Mouse (Mus musculus): ENCODE results near the gene Gapdhs. TPM values are rescaled to one million over a fixed set of nuclear protein-coding genes. Genes with fewer than 3 reads are reported as not detected.

Gene Gapdhs
- total and polyA plus RNA-seq, 3 experiments = 0.49 TPM; not detected in 2

DNA sequence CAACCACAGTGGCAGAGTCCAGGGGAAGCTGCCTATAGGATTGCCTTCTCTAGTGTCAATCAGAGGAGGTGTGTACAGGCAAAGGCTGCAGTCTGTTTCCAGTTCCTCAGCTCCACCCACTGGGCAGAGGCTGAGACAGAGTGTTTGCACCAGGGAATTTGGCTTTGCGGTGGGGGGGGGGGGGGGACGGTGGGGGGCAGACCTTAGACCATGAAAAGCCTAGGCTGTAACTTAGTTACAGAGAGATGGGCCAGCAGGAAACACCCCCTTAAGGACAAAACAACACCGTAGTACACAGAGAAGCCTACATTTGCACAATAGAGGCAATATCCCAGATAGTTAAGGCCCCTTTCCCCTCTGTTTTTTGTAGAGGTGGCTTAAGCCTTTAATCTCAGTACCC lies 13.5 kb upstream of the Gapdhs start:
- Histone ChIP-seq H3K27ac (ENCODE audit: control insufficient read depth, low read depth, low read length) (no peak overlapping the region), H3K4me3 (ENCODE audit: control insufficient read depth in 1 of 2, insufficient read depth in 1 of 2, low read depth in 2 of 2, low read length in 2 of 2) (no peak overlapping the region), H3K9me3 (replicated peaks; ENCODE audit: insufficient read depth, low read length) (no peaks in the 10 kb centered on the region), H3K9ac (ENCODE audit: control insufficient read depth, low read depth, low read length, poor library complexity, severe bottlenecking) (no peak overlapping the region), H3K27me3 (ENCODE audit: control insufficient read depth in 1 of 2, insufficient read depth in 2 of 2, low read length in 2 of 2) (no peaks in the 10 kb centered on the region), H3K79me2 (ENCODE audit: control insufficient read depth, insufficient read depth, low read length, poor library complexity) (no peaks in the 10 kb centered on the region), H3K4me1 (ENCODE audit: control insufficient read depth in 1 of 2, insufficient read depth in 2 of 2, low read length in 2 of 2) (no peaks in the 10 kb centered on the region; a peak in 1 of 4 replicates), H3K36me3 (ENCODE audit: control insufficient read depth in 1 of 2, insufficient read depth in 2 of 2, low read length in 2 of 2) (no peaks in the 10 kb centered on the region)
- no peak for DNase-seq (ENCODE audit: low read depth, low spot score)
- TF ChIP-seq GABPA (IDR thresholded peaks at IDR 0.05; ENCODE audit: low read depth, low read length) (no peak), TBP (IDR thresholded peaks at IDR 0.05; ENCODE audit: low read depth, low read length) (no peak), ZMIZ1 (IDR thresholded peaks at IDR 0.05; ENCODE audit: low read depth, low read length) (no peak), EP300 (IDR thresholded peaks at IDR 0.05; ENCODE audit: low read depth in 1 of 2, low read length in 2 of 2) (no peak), E2F4 (IDR thresholded peaks at IDR 0.05; ENCODE audit: borderline replicate concordance, low read depth, low read length) (no peak), UBTF (IDR thresholded peaks at IDR 0.05; ENCODE audit: borderline replicate concordance, insufficient read depth, low read depth, low read length) (no peak), CTCF (IDR thresholded peaks at IDR 0.05 in 2 of 3, conservative IDR thresholded peaks at IDR 0.05 in 1 of 3; ENCODE audit: control insufficient read depth in 1 of 3, insufficient read depth in 1 of 3, low read depth in 2 of 3, low read length in 3 of 3, poor library complexity in 1 of 3, severe bottlenecking in 1 of 3) (no peak), TAL1 (IDR thresholded peaks at IDR 0.05; ENCODE audit: low read length) (no peak), BHLHE40 (IDR thresholded peaks at IDR 0.05; ENCODE audit: borderline replicate concordance, low read depth, low read length) (no peak), MEF2A (IDR thresholded peaks at IDR 0.05; ENCODE audit: extremely low read depth, insufficient replicate concordance, low read depth, low read length, poor library complexity, severe bottlenecking) (no peak), POLR2AphosphoS5 (IDR thresholded peaks at IDR 0.05; ENCODE audit: borderline replicate concordance, low read depth, low read length) (no peak)

DNA sequence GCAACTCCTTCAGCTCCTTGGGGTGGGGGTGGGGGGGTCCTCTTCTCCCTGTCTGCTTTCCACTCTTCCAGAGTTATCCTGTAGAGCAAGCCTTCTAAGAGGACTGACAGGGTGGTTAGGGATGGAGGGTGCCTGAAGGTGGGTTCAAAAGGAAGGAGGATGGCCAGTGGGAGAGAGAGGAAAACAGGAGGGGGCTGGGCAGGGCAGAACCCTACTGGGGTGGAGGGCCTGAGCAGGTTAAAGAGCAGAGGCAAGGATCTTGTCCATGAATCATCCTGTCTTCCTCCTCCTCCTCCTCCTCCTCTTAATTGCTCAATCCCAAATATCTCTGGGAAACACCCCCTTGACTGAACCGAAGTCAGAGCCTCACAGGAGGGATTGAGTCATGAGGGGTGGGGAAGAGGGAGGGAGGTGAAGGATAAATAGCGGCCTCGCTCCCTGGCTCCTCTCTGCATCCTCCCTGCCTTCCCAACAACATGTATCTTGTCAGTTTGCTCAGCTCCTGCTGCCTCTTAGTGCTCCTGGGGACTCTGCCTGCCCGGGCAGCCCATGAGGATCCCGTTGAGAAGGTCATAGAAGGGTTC lies 7.7 kb upstream of the Gapdhs start, which contains the start of gene Sbsn:
TSS of gene Sbsn (plus strand) at position 386 of the 584 bp plus-strand sequence.
- no peak for DNase-seq (ENCODE audit: low read depth, low spot score)
- no peak within 1 kb of the TSS for H3K27ac ChIP-seq (ENCODE audit: control insufficient read depth, low read depth, low read length)
- H3K4me1 ChIP-seq (ENCODE audit: control insufficient read depth in 1 of 2, insufficient read depth in 2 of 2, low read length in 2 of 2) = no peaks in the 10 kb centered on the region
- H3K36me3 ChIP-seq (ENCODE audit: control insufficient read depth in 1 of 2, insufficient read depth in 2 of 2, low read length in 2 of 2) = no peaks in the 10 kb centered on the region
- H3K79me2 ChIP-seq (ENCODE audit: control insufficient read depth, insufficient read depth, low read length, poor library complexity) = no peaks in the 10 kb centered on the region
- TF ChIP-seq UBTF (IDR thresholded peaks at IDR 0.05; ENCODE audit: borderline replicate concordance, insufficient read depth, low read depth, low read length) = no peak
- no peak for TF ChIP-seq ZNF384 (IDR thresholded peaks at IDR 0.05; ENCODE audit: low read depth, low read length)
- no peak for TF ChIP-seq MXI1 (IDR thresholded peaks at IDR 0.05; ENCODE audit: low read depth, low read length)
- TF ChIP-seq POLR2AphosphoS2 (IDR thresholded peaks at IDR 0.05; ENCODE audit: low read length) = no peak
- no peak for TF ChIP-seq E2F4 (IDR thresholded peaks at IDR 0.05; ENCODE audit: borderline replicate concordance, low read depth, low read length)
- no peak for TF ChIP-seq SIN3A (IDR thresholded peaks at IDR 0.05; ENCODE audit: low read length)
- no peak for TF ChIP-seq BHLHE40 (IDR thresholded peaks at IDR 0.05; ENCODE audit: borderline replicate concordance, low read depth, low read length)
- TF ChIP-seq NRF1 (IDR thresholded peaks at IDR 0.05; ENCODE audit: insufficient read depth, low read depth, low read length, poor library complexity, severe bottlenecking) = no peak
- TF ChIP-seq EP300 (IDR thresholded peaks at IDR 0.05; ENCODE audit: low read depth in 1 of 2, low read length in 2 of 2) = no peak
- TF ChIP-seq USF1 (IDR thresholded peaks at IDR 0.05; ENCODE audit: low read depth, low read length) = no peak
- no peak for TF ChIP-seq TCF12 (IDR thresholded peaks at IDR 0.05; ENCODE audit: low read depth, low read length)
- no peak for TF ChIP-seq RCOR1 (IDR thresholded peaks at IDR 0.05; ENCODE audit: low read depth, low read length)
- TF ChIP-seq MEF2A (IDR thresholded peaks at IDR 0.05; ENCODE audit: extremely low read depth, insufficient replicate concordance, low read depth, low read length, poor library complexity, severe bottlenecking) = no peak
- TF ChIP-seq MAX (IDR thresholded peaks at IDR 0.05; ENCODE audit: low read length) = no peak
- no peak for TF ChIP-seq MYB (IDR thresholded peaks at IDR 0.05; ENCODE audit: low read depth, low read length)
- TF ChIP-seq TAL1 (IDR thresholded peaks at IDR 0.05; ENCODE audit: low read length) = no peak
- no peaks in the 10 kb centered on the region; a peak in 2 of 4 replicates for H3K27me3 ChIP-seq (ENCODE audit: control insufficient read depth in 1 of 2, insufficient read depth in 2 of 2, low read length in 2 of 2)
- H3K4me3 ChIP-seq (ENCODE audit: control insufficient read depth in 1 of 2, insufficient read depth in 1 of 2, low read depth in 2 of 2, low read length in 2 of 2) = no peak within 1 kb of the TSS
- H3K9me3 ChIP-seq (replicated peaks; ENCODE audit: insufficient read depth, low read length) = no peaks in the 10 kb centered on the region
- no peak within 1 kb of the TSS for H3K9ac ChIP-seq (ENCODE audit: control insufficient read depth, low read depth, low read length, poor library complexity, severe bottlenecking)

Data from MEL (cell line).